Mouse (Mus musculus): ENCODE data around the gene Upk1a. TPM values are rescaled to one million over a fixed set of nuclear protein-coding genes. Genes with fewer than 3 reads are reported as not detected.

Upk1a gene
- polyA plus RNA-seq, 1 experiment, result 23.6 TPM

DNA sequence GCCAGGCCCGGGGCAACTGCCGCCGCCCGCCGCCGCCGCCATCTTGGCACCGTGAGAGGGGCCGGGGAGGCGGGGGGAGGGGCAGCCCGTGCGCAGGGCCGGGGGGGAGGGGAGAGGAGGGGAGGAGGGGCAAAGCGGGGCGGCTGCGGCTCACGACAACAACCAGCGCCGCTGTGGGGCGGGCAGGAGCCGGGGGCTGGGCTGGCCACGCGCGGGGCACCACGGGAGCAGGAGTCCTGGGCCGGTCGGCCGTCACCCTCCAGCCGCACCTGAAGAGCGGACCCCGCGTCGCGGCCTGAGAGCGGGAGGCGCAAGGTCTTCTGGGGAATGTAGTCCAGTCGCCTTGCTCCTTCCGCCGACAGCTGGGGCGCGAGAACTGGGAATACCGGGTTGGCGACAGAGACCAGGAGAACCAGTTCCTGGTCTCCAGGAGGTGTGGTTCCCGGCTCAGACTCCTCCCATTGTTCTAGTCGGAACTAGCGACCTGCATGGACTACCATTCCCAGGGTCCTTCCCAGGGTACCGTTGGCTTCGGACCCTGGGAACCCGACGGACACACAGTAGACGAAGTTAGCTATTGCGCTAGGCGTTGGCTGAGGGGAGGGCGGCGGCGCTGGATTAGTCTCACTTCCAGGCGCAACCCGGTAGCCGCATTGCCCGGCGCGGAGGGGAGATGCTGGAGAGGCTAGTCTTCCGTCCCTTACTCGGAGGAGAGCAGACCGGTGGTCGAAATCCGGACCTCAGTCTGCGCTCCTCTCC is 23.8 kb downstream of the Upk1a start, which contains the start of gene Kmt2b:
Gene Kmt2b, minus strand, starts transcription at position 51 of the 759 bp plus-strand sequence.
- TF ChIP-seq POLR2A (IDR thresholded peaks at IDR 0.05; ENCODE audit: low read depth, low read length) (peak; percentile 86), CTCF (conservative IDR thresholded peaks at IDR 0.05; ENCODE audit: insufficient read depth, insufficient read length, low read depth, low read length) (no peak)
- WGBS, result under 1% methylated on average over 55 of the region's 68 CpGs
- H3K27me3 ChIP-seq (replicated peaks; ENCODE audit: control insufficient read depth, insufficient read depth, low read length), result no peaks in the 10 kb centered on the region

DNA sequence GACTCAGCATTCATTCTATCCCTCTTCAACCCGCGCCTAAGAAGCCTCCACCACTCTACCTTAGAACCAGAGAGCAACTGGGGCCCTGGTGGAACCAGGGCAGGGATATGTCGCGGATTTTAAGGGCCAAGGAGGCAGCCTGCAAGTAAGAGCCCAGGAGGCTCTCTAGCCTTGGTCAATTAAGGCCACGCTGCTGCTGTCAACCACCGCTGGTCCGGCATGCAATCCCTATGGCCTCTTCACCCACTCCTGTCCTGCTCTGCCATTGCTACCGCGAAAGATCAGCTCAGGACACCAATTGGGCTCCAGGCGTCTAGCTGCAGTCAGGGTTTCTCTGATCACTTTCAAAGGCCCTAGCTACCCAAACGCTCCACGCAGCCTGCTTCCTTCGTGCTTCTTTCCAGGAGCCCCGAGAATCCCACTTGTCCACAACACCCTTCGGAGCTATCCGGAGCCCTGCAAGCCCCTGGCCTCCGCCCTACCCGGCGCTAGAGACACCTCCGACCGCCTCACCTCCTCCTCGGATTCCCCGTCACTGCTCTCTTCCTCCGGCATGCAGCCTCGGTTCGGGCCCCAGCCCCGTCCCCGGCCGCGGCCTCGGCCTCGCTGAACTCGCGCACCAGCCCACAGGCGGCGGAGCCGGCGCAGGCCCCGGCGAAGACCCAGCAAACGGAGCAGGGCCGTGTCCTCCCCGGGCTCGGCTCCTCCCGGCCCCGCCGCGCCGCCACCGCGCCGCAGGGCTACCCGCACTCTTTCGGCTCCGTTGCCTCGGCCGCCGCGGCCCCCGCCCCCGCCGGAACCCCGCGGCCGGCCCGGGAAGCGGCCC is 24.6 kb downstream of the Upk1a start:
- H3K4me3 ChIP-seq (ENCODE audit: insufficient read depth, low read depth, low read length), result peak overlapping the region; percentile 61
- no peaks in the 10 kb centered on the region for H3K27me3 ChIP-seq (replicated peaks; ENCODE audit: control insufficient read depth, insufficient read depth, low read length)
- 3% methylated on average over 67 of the region's 67 CpGs for WGBS
- H3K27ac ChIP-seq (ENCODE audit: insufficient read depth, low read depth, low read length), result peak overlapping the region; percentile 91
- no peak for DNase-seq
- TF ChIP-seq CTCF (conservative IDR thresholded peaks at IDR 0.05; ENCODE audit: insufficient read depth, insufficient read length, low read depth, low read length) (no peak), POLR2A (IDR thresholded peaks at IDR 0.05; ENCODE audit: low read depth, low read length) (no peak)
- H3K4me1 ChIP-seq (ENCODE audit: control insufficient read depth, insufficient read depth, low read length), result peaks cover 10% of the 10 kb centered on the region; the same call in 1 of the 2 replicates
- H3K36me3 ChIP-seq (ENCODE audit: control insufficient read depth, insufficient read depth, low read length), result no peaks in the 10 kb centered on the region; the same call in 1 of the 2 replicates

More for the DNA sequence above, 23.8 kb downstream of the Upk1a start, which contains the start of gene Kmt2b:
- peak within 1 kb of the TSS; percentile 91 for H3K27ac ChIP-seq (ENCODE audit: insufficient read depth, low read depth, low read length)
- DNase-seq, result peak; percentile 99
- H3K4me1 ChIP-seq (ENCODE audit: control insufficient read depth, insufficient read depth, low read length), result peaks cover 10% of the 10 kb centered on the region; the same call in 1 of the 2 replicates
- H3K36me3 ChIP-seq (ENCODE audit: control insufficient read depth, insufficient read depth, low read length), result no peaks in the 10 kb centered on the region; the same call in 1 of the 2 replicates
- peak within 1 kb of the TSS; percentile 61 for H3K4me3 ChIP-seq (ENCODE audit: insufficient read depth, low read depth, low read length)

DNA sequence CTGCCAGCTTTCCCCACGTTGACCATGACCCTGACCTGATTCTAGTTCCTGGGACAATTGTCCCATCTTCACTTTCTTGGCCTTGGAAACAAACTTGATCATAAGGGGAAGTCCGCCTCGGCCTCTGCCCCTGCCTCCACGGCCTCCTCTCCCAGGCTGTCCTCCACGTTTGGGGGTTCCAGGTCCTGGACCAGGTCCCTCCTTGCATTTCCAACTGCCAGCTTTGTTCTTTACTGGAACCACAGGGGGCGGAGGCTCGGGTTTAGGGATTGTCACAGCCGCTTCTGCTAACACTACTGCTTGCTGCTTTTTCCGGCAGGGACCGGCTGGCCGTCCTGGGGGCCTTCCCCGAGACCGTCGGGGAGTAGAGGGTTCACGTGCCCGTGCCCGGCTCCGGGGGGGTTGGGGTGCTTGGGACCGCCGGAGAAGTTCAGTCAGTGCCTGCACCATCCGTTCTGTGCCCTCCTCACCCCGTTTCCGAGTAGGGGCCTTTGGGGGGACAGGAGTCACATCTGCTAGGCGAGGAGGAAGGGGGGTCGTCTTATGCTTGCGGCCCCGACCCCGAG is 26.1 kb downstream of the Upk1a start:
- Histone ChIP-seq H3K4me3 (ENCODE audit: insufficient read depth, low read depth, low read length) (no peak overlapping the region), H3K4me1 (ENCODE audit: control insufficient read depth, insufficient read depth, low read length) (peaks cover 10% of the 10 kb centered on the region; the same call in 1 of the 2 replicates), H3K27ac (ENCODE audit: insufficient read depth, low read depth, low read length) (no peak overlapping the region), H3K27me3 (replicated peaks; ENCODE audit: control insufficient read depth, insufficient read depth, low read length) (no peaks in the 10 kb centered on the region), H3K36me3 (ENCODE audit: control insufficient read depth, insufficient read depth, low read length) (no peaks in the 10 kb centered on the region; the same call in none of the 2 replicates)
- DNase-seq, result no peak
- WGBS, result 76% methylated on average over 28 of the region's 28 CpGs
- TF ChIP-seq POLR2A (IDR thresholded peaks at IDR 0.05; ENCODE audit: low read depth, low read length) (no peak), CTCF (conservative IDR thresholded peaks at IDR 0.05; ENCODE audit: insufficient read depth, insufficient read length, low read depth, low read length) (no peak)

DNA sequence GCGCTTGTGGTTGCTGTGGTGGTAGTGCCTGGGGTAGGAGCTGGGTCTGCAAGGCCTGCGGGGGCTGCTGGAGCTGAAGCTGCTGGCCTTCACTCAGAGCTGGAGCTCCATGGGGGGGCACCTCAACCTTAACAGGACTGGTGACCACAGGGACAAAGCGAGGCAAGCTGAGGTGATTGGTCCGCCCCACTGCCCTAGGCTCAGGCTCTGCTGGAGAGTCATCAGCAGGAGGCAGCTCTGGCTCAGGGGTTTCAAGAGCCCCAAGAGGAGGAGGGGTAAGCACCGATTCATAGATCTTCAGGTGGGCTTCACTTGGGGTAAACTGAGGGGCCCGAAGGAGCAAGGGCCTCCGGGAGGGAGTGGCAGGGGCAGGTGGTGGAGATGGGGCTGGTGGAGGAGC is 27.5 kb downstream of the Upk1a start:
- Histone ChIP-seq H3K27me3 (replicated peaks; ENCODE audit: control insufficient read depth, insufficient read depth, low read length) (no peaks in the 10 kb centered on the region), H3K4me1 (ENCODE audit: control insufficient read depth, insufficient read depth, low read length) (peaks cover 8% of the 10 kb centered on the region; the same call in 1 of the 2 replicates), H3K27ac (ENCODE audit: insufficient read depth, low read depth, low read length) (no peak overlapping the region), H3K36me3 (ENCODE audit: control insufficient read depth, insufficient read depth, low read length) (no peaks in the 10 kb centered on the region; the same call in none of the 2 replicates), H3K4me3 (ENCODE audit: insufficient read depth, low read depth, low read length) (no peak overlapping the region)
- 96% methylated on average over 7 of the region's 7 CpGs for WGBS
- no peak for TF ChIP-seq POLR2A (IDR thresholded peaks at IDR 0.05; ENCODE audit: low read depth, low read length)
- no peak for TF ChIP-seq CTCF (conservative IDR thresholded peaks at IDR 0.05; ENCODE audit: insufficient read depth, insufficient read length, low read depth, low read length)
- DNase-seq, result no peak

DNA sequence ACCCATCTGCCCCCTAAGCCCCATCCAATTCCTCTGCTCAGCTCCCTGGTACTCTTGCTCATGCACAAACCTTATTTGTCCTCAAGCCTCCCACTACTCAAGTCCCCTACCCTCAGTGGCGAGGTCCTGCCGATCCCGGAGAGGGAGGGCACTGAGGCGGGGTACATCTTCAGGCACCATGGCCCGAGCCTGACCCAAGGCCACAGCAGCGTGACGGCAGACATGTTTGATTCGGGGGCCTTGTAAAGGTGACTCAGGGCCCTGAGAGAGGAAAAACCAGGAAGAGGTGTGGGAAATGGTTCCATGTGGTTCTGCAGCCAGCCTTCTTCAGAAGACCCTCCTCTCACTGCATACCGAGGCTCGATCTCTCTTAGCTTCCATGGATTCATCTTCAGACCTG is 28.3 kb downstream of the Upk1a start:
- WGBS, result 86% methylated on average over 10 of the region's 10 CpGs
- Histone ChIP-seq H3K4me3 (ENCODE audit: insufficient read depth, low read depth, low read length) (no peak overlapping the region), H3K36me3 (ENCODE audit: control insufficient read depth, insufficient read depth, low read length) (no peaks in the 10 kb centered on the region; the same call in none of the 2 replicates), H3K27ac (ENCODE audit: insufficient read depth, low read depth, low read length) (no peak overlapping the region), H3K27me3 (replicated peaks; ENCODE audit: control insufficient read depth, insufficient read depth, low read length) (no peaks in the 10 kb centered on the region), H3K4me1 (ENCODE audit: control insufficient read depth, insufficient read depth, low read length) (peaks cover 6% of the 10 kb centered on the region; the same call in 1 of the 2 replicates)
- DNase-seq, result no peak
- no peak for TF ChIP-seq CTCF (conservative IDR thresholded peaks at IDR 0.05; ENCODE audit: insufficient read depth, insufficient read length, low read depth, low read length)
- no peak for TF ChIP-seq POLR2A (IDR thresholded peaks at IDR 0.05; ENCODE audit: low read depth, low read length)

DNA sequence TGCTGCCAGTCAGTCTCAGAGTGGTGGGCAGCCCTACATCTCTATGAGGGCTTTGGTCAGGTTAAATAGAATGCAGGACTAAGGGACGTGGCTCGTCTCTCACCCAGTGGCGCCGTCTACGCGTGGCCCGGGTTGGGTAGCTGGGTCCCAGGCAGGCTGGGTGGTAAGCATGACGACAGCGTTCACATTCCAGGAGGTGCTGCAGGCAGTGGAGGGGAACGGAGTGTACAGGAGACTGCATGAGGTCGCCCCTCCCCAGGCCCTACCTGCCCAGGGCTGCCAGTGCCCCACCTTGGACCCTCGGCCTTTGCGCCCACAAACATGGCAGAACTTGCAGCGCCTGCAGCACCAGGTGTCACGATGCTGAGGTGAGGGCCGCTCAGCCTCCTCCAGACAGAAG is 31.1 kb downstream of the Upk1a start:
- Histone ChIP-seq H3K27me3 (replicated peaks; ENCODE audit: control insufficient read depth, insufficient read depth, low read length) (no peaks in the 10 kb centered on the region), H3K36me3 (ENCODE audit: control insufficient read depth, insufficient read depth, low read length) (no peaks in the 10 kb centered on the region; the same call in none of the 2 replicates), H3K4me3 (ENCODE audit: insufficient read depth, low read depth, low read length) (no peak overlapping the region), H3K4me1 (ENCODE audit: control insufficient read depth, insufficient read depth, low read length) (no peaks in the 10 kb centered on the region), H3K27ac (ENCODE audit: insufficient read depth, low read depth, low read length) (no peak overlapping the region; the same call in 1 of the 2 replicates)
- TF ChIP-seq CTCF (conservative IDR thresholded peaks at IDR 0.05; ENCODE audit: insufficient read depth, insufficient read length, low read depth, low read length) (no peak), POLR2A (IDR thresholded peaks at IDR 0.05; ENCODE audit: low read depth, low read length) (no peak)
- WGBS, result 66% methylated on average over 16 of the region's 16 CpGs
- no peak for DNase-seq
